Mouse (Mus musculus) G1E (cell line): Measurements from ENCODE around the gene Myl4. TPM values are rescaled to one million over a fixed set of nuclear protein-coding genes. Genes with fewer than 3 reads are reported as not detected.
"Not testable (repeated sequence)": the region's sequence is repeated elsewhere in the genome, so short reads cannot be mapped to it uniquely, and the experiment has no call there.

Experiments
- ATAC-seq: 2 replicates; pipeline ENCODE4 v1.8.0; 2016; ENCODE audit warnings: mild to moderate bottlenecking; ENCODE audit not compliant: insufficient number of reproducible peaks, poor library complexity, low FRiP score, severe bottlenecking; ENCODE audit errors: extremely low read depth
- DNase-seq: peaks from one replicate; pipeline ENCODE4 v3.0.0; 2012; ENCODE audit warnings: low spot score
- H3K27me3 ChIP-seq: 2 replicates; pipeline ENCODE4 v1.6.1; 2012; ENCODE audit warnings: mild to moderate bottlenecking, low read length, inconsistent platforms; ENCODE audit not compliant: insufficient read depth
- H3K36me3 ChIP-seq: replicated peaks from 2 replicates; pipeline ENCODE3; 2012; ENCODE audit warnings: mild to moderate bottlenecking, inconsistent platforms
- H3K4me1 ChIP-seq: 2 replicates; pipeline ENCODE4 v1.6.1; 2012; ENCODE audit warnings: low read depth, low read length, inconsistent platforms, mixed read lengths; ENCODE audit not compliant: insufficient read depth
- H3K4me3 ChIP-seq: 2 replicates; pipeline ENCODE4 v1.5.1; 2012; ENCODE audit warnings: low read depth, mild to moderate bottlenecking, inconsistent platforms, low read length, moderate library complexity, mixed read lengths
- H3K9me3 ChIP-seq: replicated peaks from 2 replicates; pipeline ENCODE4 v1.6.1; 2012; ENCODE audit warnings: inconsistent platforms
- CTCF ChIP-seq: IDR thresholded peaks from 2 replicates; pipeline ENCODE4 v1.5.1; 2012; ENCODE audit warnings: low read depth, low read length, inconsistent platforms, mixed read lengths
- GATA1 ChIP-seq: IDR thresholded peaks from 2 replicates; pipeline ENCODE4 v1.6.1; 2012; ENCODE audit warnings: borderline replicate concordance, low read length, inconsistent platforms, mixed read lengths
- GATA2 ChIP-seq: IDR thresholded peaks from 2 replicates; pipeline ENCODE4 v1.6.1; 2012; ENCODE audit warnings: low read depth, low read length, inconsistent platforms, borderline replicate concordance
- POLR2AphosphoS5 ChIP-seq: IDR thresholded peaks from 2 replicates; pipeline ENCODE4 v1.6.1; 2012; ENCODE audit warnings: low read depth, low read length, inconsistent platforms; ENCODE audit not compliant: insufficient replicate concordance
- TAL1 ChIP-seq: conservative IDR thresholded peaks from 2 replicates; pipeline ENCODE4 v1.6.1; 2012; ENCODE audit warnings: low read depth, low read length, inconsistent platforms, mixed read lengths
- polyA plus RNA-seq: library from polyadenylated mRNA; stranded (reverse); fragments of >175 nt; gene quantifications from 2 replicates; pipeline ENCODE4 v1.2.3, GENCODE M21; 2012
- total RNA-seq, 2 experiments: library from RNA; stranded (forward) in 1 of 2; stranded (reverse) in 1 of 2; fragments of 200-1000 nt in 1 of 2; fragments of >200 nt in 1 of 2; fragmentation: Nextera tagmentation in 1 of 2; gene quantifications; 2 replicates each; pipeline ENCODE4 v1.2.3; 2014 to 2017

The Myl4 gene
- total and polyA plus RNA-seq, 3 experiments = 0.38 TPM; not detected in 2

GRCm38 (mm10) chr11:104566796-104567195, 16.3 kb downstream of the Myl4 start:
- Histone ChIP-seq H3K36me3 (no peaks in the 10 kb centered on the region), H3K4me3 (no peak overlapping the region), H3K9me3 (peaks cover 7% of the 10 kb centered on the region), H3K27me3 (peaks cover 41% of the 10 kb centered on the region), H3K4me1 (peaks cover 3% of the 10 kb centered on the region)
- ATAC-seq = no peak
- TF ChIP-seq POLR2AphosphoS5 (no peak), TAL1 (no peak), CTCF (no peak), GATA1 (no peak), GATA2 (no peak)
- DNase-seq = no peak

- Histone ChIP-seq H3K27me3 (peaks cover 39% of the 10 kb centered on the region), H3K4me3 (no peak overlapping the region), H3K9me3 (peaks cover 7% of the 10 kb centered on the region), H3K36me3 (no peaks in the 10 kb centered on the region), H3K4me1 (peaks cover 3% of the 10 kb centered on the region)
- no peak for DNase-seq
- TF ChIP-seq TAL1 (no peak), CTCF (no peak), GATA2 (no peak), GATA1 (no peak), POLR2AphosphoS5 (no peak)
- no peak for ATAC-seq
These were observed 17.3 kb downstream of the Myl4 start for GRCm38 (mm10) chr11:104567736-104568135.

DNA sequence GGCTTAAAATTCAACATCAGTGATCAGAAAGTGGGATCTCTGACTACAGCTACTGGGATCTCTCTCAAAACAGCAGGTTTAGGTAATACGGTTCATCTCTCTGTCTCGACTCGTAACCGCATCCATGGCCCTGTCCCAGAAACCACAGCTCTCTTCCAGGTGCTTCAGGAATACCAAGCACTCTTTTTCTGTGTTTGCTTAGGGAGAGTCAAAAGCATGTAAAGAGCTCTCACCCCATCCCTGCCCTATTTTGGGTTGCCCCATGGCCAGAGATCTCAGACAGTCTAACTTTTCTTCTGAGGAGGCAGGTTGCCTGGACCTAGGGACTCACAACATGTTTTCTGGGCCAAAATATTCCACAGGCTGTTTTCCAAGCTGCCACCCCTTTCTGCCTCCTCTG, 17.9 kb downstream of the Myl4 start:
- H3K9me3 ChIP-seq = peaks cover 7% of the 10 kb centered on the region
- H3K36me3 ChIP-seq = no peaks in the 10 kb centered on the region
- ATAC-seq (no peak), DNase-seq (no peak)
- no peak overlapping the region for H3K4me3 ChIP-seq
- peaks cover 3% of the 10 kb centered on the region for H3K4me1 ChIP-seq
- H3K27me3 ChIP-seq = peaks cover 40% of the 10 kb centered on the region
- TF ChIP-seq TAL1 (no peak), CTCF (no peak), GATA1 (no peak), POLR2AphosphoS5 (no peak), GATA2 (no peak)

- H3K4me1 ChIP-seq, H3K36me3 ChIP-seq, DNase-seq, H3K4me3 ChIP-seq, ATAC-seq, H3K9me3 ChIP-seq: not testable (repeated sequence)
- H3K27me3 ChIP-seq = peaks cover 33% of the 10 kb centered on the region
These were observed 20.1 kb downstream of the Myl4 start for GRCm38 (mm10) chr11:104570515-104570914.

- ATAC-seq, H3K4me3 ChIP-seq, H3K9me3 ChIP-seq: not testable (repeated sequence)
These were observed 20.9 kb downstream of the Myl4 start for GRCm38 (mm10) chr11:104571373-104571772.

GRCm38 (mm10) chr11:104572091-104572490, 21.6 kb downstream of the Myl4 start:
- H3K36me3 ChIP-seq = no peaks in the 10 kb centered on the region
- H3K27me3 ChIP-seq = peaks cover 30% of the 10 kb centered on the region
- H3K4me3 ChIP-seq = no peak overlapping the region
- H3K4me1 ChIP-seq = peaks cover 3% of the 10 kb centered on the region
- H3K9me3 ChIP-seq = peaks cover 7% of the 10 kb centered on the region
- DNase-seq (no peak), ATAC-seq (no peak)
- TF ChIP-seq GATA2 = no peak
- TF ChIP-seq POLR2AphosphoS5 = no peak
- no peak for TF ChIP-seq CTCF
- TF ChIP-seq TAL1 = no peak
- TF ChIP-seq GATA1 = no peak

More at GRCm38 (mm10) chr11:104571373-104571772, 20.9 kb downstream of the Myl4 start:
- not testable (repeated sequence) for DNase-seq, H3K36me3 ChIP-seq, H3K4me1 ChIP-seq
- peaks cover 29% of the 10 kb centered on the region for H3K27me3 ChIP-seq

- Histone ChIP-seq H3K4me1 (peaks cover 3% of the 10 kb centered on the region), H3K9me3 (peaks cover 7% of the 10 kb centered on the region), H3K4me3 (no peak overlapping the region), H3K27me3 (peaks cover 28% of the 10 kb centered on the region), H3K36me3 (no peaks in the 10 kb centered on the region)
- no peak for DNase-seq
- no peak for TF ChIP-seq GATA2
- no peak for TF ChIP-seq CTCF
- no peak for TF ChIP-seq GATA1
- TF ChIP-seq TAL1 = no peak
- no peak for TF ChIP-seq POLR2AphosphoS5
- no peak for ATAC-seq
These were observed 22.1 kb downstream of the Myl4 start for GRCm38 (mm10) chr11:104572566-104572965.
